Mouse (Mus musculus) C3H10T1/2 (cell line): Measurements from ENCODE around the gene Dpp3. TPM values are rescaled to one million over a fixed set of nuclear protein-coding genes. Genes with fewer than 3 reads are reported as not detected.

ENCODE experiments used
- polyA plus RNA-seq, 2 experiments: library from polyadenylated mRNA; unstranded; fragments of >200 nt; fragmentation: generic; extraction: Trizol; gene quantifications; one replicate each; pipeline ENCODE4 v1.2.1; 2012; ENCODE audit warnings: missing spikeins in 2 of 2

The Dpp3 gene
- 10 to 100 TPM; 78.5 to 79.8 TPM for polyA plus RNA-seq

DNA sequence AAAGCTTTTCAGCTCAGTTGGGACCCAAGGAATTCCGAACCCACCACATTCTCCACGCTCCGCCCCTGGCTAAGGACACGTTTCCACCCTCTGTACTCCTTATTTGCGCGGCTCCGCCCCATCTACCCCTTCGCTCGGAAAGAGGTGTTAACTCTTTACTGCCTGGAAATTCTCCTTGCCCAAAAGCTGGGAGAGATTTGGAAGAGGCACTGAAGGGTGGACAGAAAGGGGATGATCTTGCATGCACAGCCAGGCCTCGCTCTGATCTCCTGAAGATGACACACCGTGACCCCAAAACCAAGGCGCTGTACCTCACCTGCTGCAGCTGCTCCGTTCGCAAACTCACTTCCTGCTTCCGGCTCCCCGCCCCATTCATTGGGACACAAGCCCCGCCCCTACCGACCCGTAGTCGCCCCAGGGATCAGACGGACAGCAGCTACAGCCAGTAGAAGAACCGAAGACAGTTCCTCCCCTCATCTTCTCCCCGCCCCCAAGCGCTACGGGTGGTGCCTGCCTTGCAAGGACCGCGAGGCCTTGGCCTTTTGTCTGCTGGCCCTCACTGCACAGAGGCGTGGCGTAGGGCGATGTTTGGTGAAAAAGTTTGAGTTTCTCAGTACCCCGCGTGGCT is at the start of gene Dpp3:
Gene Dpp3 (minus strand): TSS at position 384 of the 628 bp plus-strand sequence.

DNA sequence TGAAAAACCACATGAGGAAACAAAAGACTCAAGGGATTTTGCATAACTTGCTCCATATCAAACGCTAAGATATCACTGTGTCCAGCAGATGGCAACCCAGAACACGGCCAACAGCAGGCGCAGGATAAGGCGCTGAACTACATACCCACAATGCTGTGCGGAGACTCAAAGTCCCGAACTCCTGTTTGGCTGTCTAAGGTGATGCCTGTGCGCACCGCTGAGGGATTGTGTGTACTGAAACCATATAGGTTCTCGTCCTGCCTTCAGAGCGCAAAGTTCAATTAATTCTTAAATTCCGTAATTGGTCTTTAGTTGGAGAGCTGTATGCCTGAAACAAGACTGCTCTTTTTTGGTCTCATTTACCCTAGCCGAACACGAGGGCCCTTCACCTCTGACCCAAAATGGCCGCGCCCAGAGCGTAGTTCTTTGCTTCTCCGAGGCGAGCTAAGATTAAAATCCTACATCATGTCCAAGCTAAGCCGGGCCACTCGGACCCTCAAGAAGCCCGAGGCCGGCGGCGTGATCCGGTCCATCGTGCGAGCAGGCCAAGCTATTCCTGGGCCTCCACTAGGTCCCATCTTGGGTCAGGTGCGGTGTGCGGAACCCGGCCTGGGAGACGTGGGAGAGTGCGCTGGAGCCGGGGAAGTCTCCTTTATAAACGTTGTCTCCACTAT is 34.0 kb upstream of the Dpp3 start, which contains the start of gene Mrpl11:
Gene Mrpl11 (plus strand): TSS at position 220 of the 674 bp plus-strand sequence.

DNA sequence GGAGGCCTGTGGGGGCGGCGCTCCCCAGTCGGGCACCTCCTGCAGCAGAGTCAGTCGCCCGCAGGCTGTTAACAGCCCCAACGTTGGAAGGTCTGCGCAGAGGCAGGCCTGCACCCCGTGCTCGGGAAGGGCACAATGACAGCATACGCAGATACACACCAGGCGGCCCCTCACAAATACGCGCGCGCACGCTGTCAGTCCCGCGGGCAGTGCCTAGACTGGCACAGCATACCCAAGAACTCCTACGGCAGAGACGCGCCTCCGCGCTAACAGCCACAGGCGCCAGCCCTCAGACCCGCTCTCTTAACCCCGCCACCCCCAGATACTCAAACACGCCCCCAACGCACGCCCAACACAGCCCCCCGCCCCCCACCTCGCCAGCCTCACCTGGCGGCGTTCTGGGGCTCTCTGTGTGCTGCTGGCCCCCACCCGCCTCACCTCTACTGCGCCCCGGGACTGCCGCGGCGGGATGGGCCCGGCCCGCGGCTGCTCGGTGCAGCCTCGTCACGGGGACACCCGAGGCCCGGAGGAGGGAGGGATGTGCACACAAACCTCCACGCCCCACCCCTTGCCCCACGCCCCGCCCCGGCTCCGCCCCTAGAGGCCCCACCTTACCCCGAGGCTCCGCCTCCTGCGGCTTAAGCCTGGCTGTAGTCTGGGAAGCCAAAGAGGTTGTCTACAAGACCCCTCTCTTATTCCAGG is 14.6 kb upstream of the Dpp3 start, which contains the start of gene Peli3:
Gene Peli3 (minus strand): TSS at position 577 of the 702 bp plus-strand sequence.

DNA sequence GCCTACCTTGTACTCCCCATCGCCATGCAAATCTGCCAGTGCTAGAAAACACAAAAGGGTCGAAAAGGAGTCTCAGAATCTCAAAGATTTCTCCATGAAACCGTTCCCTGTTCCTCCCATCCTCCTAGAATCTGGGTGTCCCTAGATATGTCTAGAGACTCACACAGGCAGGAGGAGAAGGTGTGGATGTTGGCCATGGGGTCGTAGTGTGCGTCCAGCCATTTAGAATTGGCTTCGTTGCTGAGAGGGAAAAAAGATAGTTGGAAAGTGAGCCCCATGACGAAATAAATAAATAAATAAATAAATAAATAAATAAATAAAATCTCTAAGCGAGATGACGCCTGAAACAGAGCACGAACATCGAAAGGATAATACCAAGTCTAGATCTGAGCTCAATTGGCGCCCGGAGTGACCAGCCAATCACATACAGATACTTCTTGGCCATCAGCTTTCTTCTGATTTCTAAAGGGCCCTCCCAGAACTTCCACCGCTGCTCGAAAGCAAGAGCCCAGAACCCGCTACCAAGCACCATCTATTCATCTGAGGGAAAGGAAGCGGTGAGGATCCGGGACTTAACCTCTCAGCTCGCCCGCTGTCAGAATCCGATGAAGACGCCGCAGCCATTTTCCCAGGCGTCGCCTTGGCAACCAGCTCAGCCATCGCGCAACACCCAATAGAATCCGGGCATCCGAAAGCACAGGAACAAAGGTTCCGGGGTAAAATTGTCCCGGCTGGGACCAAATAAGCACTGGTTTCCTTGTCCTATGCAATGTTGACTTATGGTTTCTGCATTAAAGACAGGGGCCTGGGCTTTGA is 21.9 kb downstream of the Dpp3 start, which contains the start of gene Bbs1:
Gene Bbs1 (minus strand): TSS at position 650 of the 816 bp plus-strand sequence.

DNA sequence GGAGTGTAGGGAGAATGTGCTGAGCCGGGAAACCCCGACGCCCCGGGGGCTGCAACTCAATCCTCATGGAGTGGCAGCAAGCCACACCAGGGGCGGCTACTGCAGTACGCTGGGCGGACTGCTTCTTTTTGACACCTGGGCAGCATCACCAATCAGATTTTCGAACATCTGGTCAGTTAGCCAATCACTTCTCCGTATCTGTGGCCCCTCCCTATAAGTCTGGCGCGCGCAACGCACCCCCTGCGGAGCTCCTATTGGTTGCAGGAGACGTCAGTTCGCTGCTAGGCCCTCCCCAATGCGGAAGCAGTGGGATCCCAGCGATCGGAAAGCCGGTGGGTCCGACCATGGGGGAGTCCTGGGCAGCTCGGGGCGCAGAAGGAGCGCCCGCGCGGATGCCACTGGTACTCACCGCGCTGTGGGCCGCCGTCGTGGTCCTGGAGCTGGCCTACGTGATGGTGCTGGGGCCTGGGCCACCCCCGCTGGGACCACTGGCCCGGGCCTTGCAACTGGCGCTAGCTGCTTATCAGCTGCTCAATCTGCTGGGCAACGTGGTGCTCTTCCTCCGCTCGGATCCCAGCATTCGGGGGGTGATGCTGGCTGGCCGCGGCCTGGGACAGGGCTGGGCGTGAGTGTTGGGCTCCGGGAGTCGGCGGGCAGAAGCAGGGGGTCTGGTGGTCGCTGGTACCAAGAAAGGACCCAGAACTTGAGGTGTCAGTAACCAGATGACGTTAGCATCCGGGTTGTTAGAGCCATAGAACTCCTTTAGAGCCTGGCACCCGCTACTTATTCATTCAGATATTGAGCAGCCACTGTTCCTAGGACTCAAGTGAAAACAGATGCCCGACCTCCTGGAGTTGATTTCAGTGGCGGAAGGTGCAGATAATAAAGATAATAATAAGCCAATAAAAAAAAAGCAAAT is 49.4 kb downstream of the Dpp3 start, which contains the start of gene Zdhhc24:
Gene Zdhhc24 (plus strand): TSS at position 264 of the 919 bp plus-strand sequence.

DNA sequence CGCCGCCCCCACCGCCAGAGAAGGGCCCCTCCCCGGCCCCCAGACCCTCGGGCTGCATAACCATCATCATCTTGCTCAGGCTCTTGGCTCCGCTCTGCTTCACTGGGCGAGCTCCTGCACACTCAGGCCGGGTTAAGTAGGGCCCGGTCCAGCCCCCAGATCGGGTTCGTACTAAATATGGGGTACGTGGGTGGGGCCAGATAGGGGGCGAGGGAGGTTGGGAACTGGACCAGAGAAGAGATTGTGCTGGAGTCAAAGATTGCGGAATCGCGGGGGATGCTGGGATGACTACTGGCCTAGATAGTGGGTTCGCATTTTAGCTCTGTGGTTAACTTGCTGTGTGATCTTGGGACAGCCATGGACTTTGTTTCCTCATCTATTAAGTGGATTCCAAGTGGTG is 50.3 kb downstream of the Dpp3 start, which contains the start of gene Actn3:
Gene Actn3 (minus strand): TSS at position 125 of the 400 bp plus-strand sequence.

Other genes with a start within 250 kb of the Dpp3 start
- gene Gm960, start 229.6 kb downstream of the Dpp3 start, polyA plus RNA-seq = 1 to 10 TPM in 1 of 2 experiments, under 1 TPM in 1; 0.51 to 2.9 TPM
- gene Sptbn2, start 217.1 kb downstream of the Dpp3 start, polyA plus RNA-seq = under 1 TPM; 0.05 to 0.13 TPM
- 10 to 100 TPM in 1 of 2 experiments, 1 to 10 TPM in 1; 3.3 to 22.9 TPM for gene Rbm4b, start 171.8 kb downstream of the Dpp3 start, polyA plus RNA-seq
- gene Rbm4, start 134.4 kb downstream of the Dpp3 start, polyA plus RNA-seq = 10 to 100 TPM; 17.8 to 38.0 TPM
- gene Gm21992, start 116.7 kb downstream of the Dpp3 start, polyA plus RNA-seq = 10 to 100 TPM; 23.3 to 28.1 TPM
- gene Rbm14, start 116.7 kb downstream of the Dpp3 start, polyA plus RNA-seq = 10 to 100 TPM; 48.9 to 59.1 TPM
- 100 to 1,000 TPM in 1 of 2 experiments, 10 to 100 TPM in 1; 60.9 to 102 TPM for gene Ccs, start 89.0 kb downstream of the Dpp3 start, polyA plus RNA-seq
- gene Ccdc87, start 88.9 kb downstream of the Dpp3 start, polyA plus RNA-seq = under 1 TPM; 0.02 to 0.20 TPM
- gene Ctsf, start 73.2 kb downstream of the Dpp3 start, polyA plus RNA-seq = 1 to 10 TPM in 1 of 2 experiments, under 1 TPM in 1; 0.18 to 2.1 TPM
- gene Actn3, start 50.4 kb downstream of the Dpp3 start, polyA plus RNA-seq = 1 to 10 TPM; 2.6 to 6.1 TPM
- 10 to 100 TPM in 1 of 2 experiments, 1 to 10 TPM in 1; 2.9 to 13.9 TPM for gene Zdhhc24, start 49.6 kb downstream of the Dpp3 start, polyA plus RNA-seq
- 1 to 10 TPM; 1.3 to 5.5 TPM for gene Bbs1, start 21.7 kb downstream of the Dpp3 start, polyA plus RNA-seq
- 1 to 10 TPM; 3.2 to 4.7 TPM for gene Peli3, start 14.8 kb upstream of the Dpp3 start, polyA plus RNA-seq
- gene Mrpl11, start 33.9 kb upstream of the Dpp3 start, polyA plus RNA-seq = 100 to 1,000 TPM in 1 of 2 experiments, 10 to 100 TPM in 1; 75.2 to 151 TPM
- under 1 TPM; 0.01 to 0.11 TPM for gene Npas4, start 62.0 kb upstream of the Dpp3 start, polyA plus RNA-seq
- gene Slc29a2, start 95.6 kb upstream of the Dpp3 start, polyA plus RNA-seq = 1 to 10 TPM; 1.3 to 1.5 TPM
- 10 to 100 TPM; 18.7 to 79.2 TPM for gene B4gat1, start 110.5 kb upstream of the Dpp3 start, polyA plus RNA-seq
- 1 to 10 TPM in 1 of 2 experiments, under 1 TPM in 1; 0.95 to 3.4 TPM for gene AC124502.3, start 110.6 kb upstream of the Dpp3 start, polyA plus RNA-seq
- gene Brms1, start 113.1 kb upstream of the Dpp3 start, polyA plus RNA-seq = 10 to 100 TPM; 43.2 to 81.1 TPM
- 10 to 100 TPM; 14.9 to 21.8 TPM for gene Rin1, start 122.2 kb upstream of the Dpp3 start, polyA plus RNA-seq
- gene Cd248, start 139.8 kb upstream of the Dpp3 start, polyA plus RNA-seq = 100 to 1,000 TPM; 106 to 492 TPM
- gene Tmem151a, start 157.2 kb upstream of the Dpp3 start, polyA plus RNA-seq = 1 to 10 TPM; 3.1 to 4.6 TPM
- 100 to 1,000 TPM; 137 to 166 TPM for gene Yif1a, start 160.3 kb upstream of the Dpp3 start, polyA plus RNA-seq
- 10 to 100 TPM in 1 of 2 experiments, 1 to 10 TPM in 1; 2.5 to 10.3 TPM for gene Cnih2, start 170.2 kb upstream of the Dpp3 start, polyA plus RNA-seq
- gene Rab1b, start 178.8 kb upstream of the Dpp3 start, polyA plus RNA-seq = 100 to 1,000 TPM; 192 to 232 TPM
- 10 to 100 TPM; 16.7 to 20.6 TPM for gene Klc2, start 190.3 kb upstream of the Dpp3 start, polyA plus RNA-seq